Mouse (Mus musculus) right cerebral cortex, postnatal 14 days (tissue): ENCODE data around the gene Rap1gap.

Experiments
- DNase-seq: peaks from one replicate; pipeline ENCODE4 v3.0.0; 2022

The Rap1gap gene

DNA sequence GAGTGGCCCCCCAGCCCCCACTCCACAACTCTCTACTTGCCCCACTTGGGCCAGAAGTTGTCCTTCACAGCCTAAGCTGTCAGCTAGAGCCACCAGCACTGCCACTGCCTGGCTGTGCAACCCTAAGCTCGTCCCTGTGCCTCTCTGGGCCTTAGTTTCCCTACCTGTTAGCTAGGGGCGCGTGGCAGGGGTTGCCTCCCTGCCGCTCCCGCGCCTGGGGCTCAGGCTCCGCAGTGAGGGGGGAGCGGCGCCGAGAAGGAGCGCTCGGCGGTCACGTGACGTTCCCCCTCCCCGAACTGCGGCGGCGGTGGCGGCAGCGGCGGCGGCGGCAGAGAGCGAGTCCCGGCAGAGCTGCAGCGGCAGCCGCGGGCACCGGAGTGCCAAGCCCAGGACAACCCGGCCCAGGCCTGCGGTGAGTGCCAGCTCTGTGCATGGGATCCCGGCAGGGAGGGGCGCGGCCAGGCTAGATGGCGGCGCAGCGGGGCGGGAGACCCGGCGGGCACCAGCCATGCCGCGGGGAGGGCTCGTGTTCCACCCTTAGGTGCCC is at the start of gene Rap1gap:
Gene Rap1gap, plus strand, starts transcription at position 294 of the 547 bp plus-strand sequence.
- peak; percentile 82 for DNase-seq

DNA sequence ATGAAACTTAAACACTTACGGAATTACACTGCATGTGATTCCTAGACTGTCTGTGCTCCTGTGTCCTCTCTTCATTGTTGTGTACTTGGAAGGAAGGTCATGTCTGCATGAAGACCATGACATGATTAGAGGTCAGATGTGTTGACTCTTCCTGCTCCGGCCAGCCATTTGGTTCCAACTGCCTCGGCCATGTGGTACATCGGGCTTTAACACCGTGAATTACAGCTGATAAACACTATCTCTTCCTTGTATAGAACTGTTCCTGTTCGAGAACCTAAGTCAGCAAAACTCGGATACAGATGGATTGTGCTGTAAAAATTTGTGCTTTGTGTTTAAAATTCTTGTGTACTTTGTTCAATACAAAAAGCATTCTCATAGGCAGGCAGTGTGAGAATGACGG is 41.7 kb upstream of the Rap1gap start:
- no peak for DNase-seq

DNA sequence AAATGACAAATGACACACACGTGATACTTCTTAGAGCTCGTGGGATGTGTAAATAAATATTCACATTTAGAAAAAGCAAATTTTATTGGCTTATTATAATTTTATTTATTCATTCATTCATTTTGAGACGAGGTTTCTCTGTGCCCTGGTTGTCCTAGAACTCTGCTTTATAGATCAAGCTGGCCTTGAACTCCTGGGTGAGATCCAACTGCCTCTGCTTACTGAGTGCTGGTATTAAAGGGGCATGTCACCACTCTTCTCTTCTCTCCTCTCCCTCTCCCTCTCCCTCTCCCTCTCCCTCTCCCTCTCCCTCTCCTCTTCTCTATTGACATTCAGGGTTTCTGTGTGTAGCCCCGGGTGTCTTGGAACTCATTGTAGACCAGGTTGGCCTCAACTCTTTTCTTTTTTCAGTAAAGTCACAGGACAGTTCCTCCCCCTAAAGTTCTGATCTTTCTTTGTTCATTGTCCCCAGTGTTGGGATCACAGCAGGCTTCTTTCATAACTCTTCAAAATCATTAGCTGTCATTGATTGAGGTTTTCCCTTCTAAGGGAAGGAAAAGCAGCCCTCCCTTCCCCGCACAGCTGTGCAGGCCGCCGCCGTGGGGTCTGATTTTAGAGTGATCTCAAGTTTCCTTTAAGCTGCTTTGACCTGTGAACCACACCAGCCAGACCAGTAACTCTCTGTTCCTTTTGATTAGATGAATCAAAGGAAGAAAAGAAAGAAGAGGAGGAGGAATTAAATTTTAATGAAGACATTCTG is 36.9 kb upstream of the Rap1gap start:
- DNase-seq, result no peak

DNA sequence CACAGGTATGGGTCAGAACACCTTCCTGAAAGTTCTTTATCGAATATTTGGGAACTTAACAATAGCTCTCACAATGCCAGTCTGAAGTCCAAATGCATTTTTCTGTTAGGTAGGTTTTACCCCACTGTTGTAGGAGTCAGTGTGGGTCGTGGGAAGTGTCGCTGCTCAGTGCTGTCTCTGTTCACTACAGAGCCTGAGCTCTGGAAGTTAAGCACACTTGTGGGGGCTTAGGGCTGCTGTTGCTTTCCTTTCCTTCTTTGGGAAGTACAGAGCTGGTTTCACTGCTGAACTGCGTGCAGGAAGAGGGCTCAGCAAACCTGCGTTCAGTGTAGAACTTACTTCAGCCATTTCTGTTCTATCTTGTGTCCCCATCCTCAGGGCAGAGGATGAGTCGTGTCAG is 36.1 kb upstream of the Rap1gap start:
- DNase-seq, result no peak

DNA sequence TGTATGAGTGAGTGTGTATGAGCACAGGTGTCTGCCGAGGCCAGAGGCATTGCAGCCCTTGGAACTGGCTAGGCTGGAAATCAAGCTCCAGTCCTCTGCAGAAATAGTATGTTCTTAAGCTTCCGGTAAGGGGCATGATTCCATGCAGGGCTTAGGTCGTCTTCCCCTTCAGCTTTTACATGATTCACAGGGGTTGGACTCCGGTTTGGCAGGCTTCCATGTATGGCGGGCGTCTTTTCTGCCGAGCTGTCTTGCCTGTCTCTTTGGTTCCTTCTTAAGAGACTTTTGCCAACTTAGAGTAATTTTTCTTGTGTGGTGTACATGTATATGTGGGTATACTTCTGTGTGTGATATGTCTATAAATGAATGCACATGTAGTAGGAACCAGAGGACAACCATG is 35.2 kb upstream of the Rap1gap start:
- DNase-seq, result no peak

DNA sequence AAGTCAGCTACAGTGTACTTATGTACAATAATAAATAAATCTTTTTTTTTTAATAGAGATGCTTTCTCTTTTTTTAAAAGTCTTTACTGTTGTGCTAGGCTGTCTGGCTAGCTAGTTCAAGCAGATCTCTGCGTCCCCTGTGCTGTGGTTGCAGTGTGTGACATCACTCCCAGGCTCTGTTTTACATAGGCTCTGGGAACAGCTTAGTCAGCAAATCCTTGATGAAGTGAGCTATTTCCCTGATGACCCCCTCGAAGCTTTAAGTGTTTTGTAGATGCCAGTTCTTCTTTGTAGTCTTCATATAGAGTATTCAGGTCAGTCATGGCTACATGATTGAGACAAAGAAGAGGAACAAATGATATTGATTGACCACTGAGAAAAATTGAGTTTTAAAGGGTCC is 34.4 kb upstream of the Rap1gap start:
- no peak for DNase-seq

DNA sequence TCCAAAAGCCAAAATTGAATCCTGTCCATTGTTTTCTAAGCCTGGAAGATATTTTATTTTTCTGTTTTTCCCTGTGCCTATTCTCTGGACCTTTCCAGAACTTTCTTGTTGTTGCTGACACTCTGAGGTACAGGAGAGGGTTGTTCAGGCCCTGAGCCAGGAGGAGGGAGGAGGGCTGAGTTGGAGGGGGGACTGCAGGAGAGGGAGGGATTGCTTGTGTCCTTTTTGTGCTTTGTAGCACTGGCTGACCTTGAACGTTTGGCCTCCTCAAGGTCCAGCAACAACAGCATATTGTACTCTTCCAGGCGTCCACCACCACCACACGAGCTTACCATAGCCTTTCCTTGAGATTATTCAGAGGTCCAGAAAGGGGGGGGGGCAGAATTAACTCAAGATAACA is 32.9 kb upstream of the Rap1gap start:
- DNase-seq, result no peak

DNA sequence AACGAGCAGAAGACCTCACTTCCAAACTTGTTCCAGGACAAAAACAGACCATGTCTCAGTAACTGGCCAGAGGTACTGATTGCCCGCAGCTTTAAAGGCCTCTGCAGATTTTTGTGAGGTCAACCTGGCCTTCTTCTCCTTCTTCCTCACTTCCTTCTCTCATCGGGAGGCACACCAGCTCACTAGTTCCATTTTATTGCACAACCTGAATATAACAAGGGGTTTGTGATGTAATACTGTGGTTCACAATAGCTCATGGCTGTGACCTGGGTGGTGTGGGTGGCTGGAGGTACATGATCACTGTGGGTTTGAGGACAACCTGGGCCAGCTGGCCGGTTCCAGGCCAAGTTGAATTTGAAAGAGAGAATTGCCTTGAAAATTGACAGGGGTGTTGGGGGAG is 31.1 kb upstream of the Rap1gap start:
- DNase-seq, result no peak

DNA sequence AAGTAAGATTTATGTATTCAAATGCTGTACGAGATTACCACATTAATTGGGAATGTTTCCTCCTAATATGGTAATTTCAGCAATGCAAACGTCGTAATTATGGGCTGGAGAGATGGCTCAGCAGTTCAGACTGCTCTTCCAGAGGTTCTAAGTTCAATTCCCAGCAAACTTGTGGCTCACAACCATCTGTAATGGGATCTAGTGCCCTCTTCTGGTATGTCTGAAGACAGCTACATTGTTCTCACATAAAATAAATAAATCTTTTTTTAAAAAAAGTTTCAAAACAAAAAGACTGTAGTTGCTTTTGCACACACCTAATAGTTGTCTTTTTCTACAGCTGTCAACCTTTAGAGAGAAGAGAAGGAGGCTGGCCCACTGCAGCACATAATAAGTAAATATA is 27.9 kb upstream of the Rap1gap start:
- no peak for DNase-seq

DNA sequence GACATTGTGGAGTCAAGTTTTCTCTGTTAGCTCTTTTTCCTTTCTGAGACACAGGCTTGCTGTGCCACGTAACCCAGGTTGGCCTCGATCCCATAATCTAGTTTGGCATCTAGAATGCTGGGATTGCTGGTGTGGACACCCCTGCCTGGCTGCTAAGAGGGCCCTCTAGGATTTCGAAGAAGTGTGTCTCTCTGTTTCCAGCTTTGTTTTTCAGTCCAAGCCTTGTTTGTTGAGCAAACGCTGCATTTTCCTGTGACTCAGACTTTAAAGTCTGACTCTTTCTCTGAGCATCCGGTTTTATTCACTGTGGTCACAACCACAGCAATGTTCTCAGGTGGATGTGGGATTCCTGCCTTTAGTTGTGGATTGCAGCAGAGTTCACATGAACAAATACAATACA is 23.0 kb upstream of the Rap1gap start:
- DNase-seq, result no peak

DNA sequence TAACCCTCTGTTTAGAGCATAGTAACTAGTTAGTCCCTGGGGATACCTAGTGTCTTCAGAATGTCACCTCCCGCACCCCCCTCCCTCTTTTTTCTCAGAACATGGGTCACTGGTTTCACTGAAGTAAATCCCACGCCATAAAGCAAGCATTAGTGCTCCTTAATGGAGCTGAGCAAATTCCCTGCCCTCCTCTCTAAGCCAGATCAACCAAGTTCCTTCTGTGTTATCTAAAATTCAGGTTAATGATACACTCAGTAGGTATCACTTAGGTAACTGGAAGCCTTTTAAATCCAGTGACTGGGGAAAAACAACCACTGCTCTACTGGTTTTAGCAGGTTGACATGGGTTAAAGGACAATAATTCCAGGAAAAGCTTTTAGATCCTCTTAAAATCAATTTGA is 22.4 kb upstream of the Rap1gap start:
- DNase-seq, result no peak

DNA sequence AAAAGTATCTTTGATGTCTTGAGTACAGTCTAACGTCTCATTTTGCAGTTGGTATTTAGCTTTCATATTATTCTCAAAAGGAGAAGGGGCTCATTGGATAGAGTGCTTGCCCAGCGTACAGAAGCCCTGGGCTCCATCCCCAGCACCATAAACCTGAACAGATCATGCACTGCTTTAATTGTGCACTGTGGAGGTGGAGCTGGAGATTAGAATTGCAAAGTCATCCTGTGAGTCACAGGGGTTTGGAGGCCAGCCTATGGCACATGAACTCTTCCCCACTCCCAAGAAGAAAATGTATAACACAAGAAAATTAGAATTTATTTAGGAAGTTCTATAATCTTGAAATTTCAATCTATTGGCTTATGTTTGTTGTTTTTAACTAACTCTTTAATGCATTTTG is 21.1 kb upstream of the Rap1gap start:
- no peak for DNase-seq

DNA sequence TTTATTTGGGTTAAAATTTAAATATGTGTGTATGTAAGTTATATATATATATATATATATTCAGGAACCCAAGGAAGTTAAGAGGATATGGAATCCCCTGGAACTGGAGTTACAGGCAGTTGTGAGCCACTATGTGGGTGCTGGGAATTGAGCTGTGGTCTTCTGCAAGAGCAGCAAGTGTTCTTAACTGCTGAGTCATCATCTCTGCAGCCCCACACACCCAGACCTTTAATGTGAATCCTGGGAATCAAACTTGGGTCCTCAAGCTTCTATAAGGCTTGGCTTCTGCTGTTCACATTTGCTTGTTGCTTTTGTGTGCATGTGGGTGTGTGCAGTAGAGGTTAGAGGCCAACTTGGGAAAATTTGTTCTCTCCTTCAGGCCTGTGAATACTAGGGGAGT is 18.3 kb upstream of the Rap1gap start:
- no peak for DNase-seq

DNA sequence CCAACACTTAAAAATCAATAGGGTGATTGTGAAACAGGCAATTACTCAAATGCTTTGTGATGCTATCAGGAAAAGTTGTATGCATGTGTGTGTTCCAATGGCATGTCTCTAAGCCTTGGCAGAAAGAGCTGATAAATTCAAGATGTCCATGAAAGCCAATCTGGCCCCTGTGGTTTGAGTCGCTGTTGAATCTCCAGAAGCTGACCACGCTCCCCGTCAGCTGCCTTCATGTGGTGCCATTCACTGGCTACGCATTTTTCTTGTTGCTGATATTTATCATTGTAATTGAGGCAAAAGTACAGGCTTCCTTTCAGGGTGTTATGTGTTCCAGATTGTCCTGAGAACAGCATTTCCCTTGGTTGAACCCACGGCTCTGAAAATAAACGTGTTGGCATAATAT is 16.9 kb upstream of the Rap1gap start:
- no peak for DNase-seq

DNA sequence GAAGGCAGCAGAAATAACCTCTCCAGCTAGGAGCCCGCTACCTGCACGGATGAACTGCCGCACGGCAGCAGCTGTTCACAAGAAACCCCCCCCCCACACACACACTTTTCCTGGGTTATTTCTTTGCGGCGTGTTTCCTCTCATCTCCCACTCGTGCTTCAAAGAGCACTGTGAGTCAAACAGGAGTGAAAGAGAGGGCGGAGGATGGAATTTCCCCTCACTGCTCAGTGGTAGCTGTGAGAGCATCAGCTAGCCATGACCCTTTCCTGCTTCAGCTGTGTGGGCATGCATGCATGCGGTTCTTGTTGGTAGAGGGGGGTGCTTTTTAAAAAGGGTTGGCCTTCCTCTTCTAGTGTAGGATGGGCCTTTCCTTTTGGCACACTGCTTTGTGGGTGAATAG is 16.3 kb upstream of the Rap1gap start:
- no peak for DNase-seq

DNA sequence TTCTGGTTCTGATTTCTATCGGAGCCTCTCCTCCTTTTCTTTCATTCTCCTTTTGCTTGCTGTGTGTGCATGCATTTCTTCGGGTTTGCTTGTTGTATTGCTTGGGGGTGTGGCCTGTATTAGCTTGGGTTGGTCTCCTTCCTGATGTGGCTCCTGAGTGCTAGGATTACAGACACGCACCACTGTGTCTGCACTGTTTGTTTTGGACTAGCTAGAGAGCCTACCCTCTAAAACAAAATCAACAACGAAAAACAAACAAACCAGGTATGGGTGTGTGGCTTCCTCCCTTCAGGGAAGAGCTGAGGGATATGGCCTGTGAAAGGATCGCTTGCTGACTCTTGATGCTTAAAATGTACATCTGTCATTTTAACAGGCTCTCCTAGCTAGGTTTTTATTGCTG is 13.6 kb upstream of the Rap1gap start:
- DNase-seq, result no peak

DNA sequence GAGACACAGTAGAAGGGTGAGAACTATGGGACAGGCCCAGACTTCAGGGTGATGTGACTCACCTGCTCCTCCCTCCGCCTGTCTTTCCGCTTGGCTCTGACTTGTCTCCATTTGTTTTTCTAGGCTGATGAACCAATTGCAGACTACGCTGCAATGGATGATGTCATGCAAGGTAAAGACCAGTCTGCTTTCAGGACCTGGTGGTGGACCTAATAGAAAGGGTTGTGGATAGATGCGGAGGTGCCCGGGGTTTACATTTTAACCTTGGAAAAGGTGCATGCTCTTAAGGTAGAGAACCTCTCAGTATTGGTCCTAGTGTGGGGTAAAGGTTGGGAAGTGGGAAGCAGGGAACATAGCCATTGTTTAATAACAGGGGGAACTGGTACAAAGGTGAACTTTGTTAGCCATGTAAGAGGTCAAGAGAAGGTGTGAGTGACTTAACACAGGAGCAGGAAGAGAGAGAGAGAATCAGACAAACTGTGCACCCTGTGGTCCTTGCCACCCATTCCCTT is 11.6 kb upstream of the Rap1gap start:
- DNase-seq, result no peak

DNA sequence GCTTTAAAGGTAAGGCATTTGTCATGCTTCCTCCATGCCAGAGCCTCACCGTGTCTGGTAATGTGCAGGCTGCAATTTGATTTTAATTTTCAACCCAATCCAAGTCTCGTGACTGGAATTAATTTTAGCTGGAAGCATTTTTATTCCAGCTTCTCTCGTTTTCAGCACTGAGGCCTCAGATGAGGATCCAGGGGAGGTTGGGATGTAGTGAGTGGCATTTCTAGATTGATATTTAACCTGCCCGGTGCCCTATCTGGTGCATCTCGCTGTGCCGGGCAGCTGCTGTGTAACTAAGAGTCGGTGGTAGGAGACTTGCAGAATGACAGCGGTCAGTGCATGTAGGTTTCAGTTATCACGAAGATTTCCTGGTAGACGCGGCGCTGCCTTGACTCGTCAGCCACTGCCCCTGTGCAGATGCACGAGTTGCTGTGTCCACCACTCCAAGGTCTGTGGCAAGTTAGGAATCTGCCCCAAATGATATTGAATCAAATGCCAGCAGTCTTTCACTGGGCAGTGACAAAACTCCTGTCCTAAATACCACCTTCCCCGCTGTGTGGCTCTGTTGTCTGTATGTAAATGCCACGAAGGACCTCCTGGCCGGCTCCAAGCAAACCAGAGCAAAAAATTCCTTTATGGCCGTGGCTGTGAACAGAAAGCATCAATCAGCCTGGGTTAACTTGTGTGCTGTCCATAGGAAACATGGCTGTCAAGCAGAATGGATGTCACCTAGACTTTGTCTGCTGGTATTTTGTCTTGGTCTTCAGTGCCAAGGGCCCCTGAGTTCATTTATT is 9.1 kb upstream of the Rap1gap start:
- DNase-seq, result no peak

DNA sequence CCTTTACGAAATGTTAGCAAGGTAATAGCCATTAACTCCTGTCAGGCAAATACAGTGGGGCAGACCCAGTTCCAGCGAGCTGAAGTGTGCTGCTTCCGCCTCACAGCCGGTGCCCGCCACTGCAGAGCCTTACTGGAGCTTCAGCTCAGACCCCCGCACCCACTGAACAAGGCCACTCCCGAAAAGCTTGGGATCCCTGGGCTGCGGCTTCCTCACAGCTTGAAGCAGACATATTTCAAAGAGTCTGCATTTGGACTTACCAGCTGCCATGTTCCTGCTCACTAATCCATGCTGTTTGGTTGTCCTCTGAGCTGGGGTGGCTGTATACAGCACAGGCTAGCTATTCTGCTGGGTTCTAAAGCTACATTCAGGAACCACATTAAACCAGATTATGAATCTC is 6.9 kb upstream of the Rap1gap start:
- DNase-seq, result no peak

DNA sequence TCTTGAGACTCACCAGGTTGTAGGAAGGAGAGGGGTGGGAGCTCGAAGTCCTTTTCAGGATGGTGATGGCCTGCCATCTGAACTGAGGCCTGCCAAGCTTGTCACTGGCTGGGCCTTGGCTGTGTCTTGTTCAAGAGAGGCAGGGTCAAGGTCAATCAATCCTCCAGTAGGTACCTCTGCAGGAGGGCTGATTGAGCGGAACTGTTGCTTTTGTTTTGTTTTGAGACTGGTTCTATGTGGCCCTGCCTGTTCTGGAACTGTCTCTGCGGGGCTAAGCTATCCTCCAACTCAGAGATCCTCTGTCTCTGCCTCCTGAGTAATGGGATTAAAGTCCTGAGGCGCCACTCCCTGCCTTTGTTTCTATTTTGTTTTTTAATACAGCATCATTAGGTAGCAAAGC is 5.0 kb upstream of the Rap1gap start:
- no peak for DNase-seq

DNA sequence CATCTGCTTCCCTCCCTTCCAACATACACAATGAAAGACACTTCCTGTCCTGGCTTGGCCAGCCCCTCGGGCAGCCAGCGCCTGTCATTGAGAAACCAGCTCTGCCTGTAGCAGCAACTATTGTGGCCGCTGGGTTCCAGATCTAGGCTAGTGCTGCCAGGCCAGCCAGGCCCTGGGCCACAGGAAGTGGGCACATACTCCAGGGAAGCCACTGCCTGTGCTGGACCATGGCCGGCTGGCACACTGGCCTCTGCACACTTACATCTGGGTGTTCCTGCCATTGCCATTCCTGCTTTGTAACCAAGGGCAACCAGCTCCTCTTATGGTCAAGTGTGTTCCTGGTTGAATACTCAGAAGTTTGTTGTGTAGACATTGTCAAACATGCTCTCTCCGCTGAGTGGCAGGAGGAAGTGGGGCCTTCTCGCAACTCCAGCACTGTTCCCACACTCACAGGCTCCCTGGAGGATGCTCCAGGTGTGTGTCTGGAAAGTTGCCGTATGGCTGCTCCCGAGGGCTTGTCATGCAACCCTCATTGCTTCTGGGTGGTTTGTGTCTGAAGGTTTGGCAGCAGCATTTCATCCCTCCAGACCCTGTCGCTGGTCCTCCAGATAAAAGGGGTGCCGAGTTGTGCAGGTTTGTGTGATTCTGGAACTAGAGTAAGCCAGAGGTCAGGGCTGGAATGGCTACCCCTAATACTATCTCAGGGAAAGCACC is 4.0 kb upstream of the Rap1gap start:
- no peak for DNase-seq

DNA sequence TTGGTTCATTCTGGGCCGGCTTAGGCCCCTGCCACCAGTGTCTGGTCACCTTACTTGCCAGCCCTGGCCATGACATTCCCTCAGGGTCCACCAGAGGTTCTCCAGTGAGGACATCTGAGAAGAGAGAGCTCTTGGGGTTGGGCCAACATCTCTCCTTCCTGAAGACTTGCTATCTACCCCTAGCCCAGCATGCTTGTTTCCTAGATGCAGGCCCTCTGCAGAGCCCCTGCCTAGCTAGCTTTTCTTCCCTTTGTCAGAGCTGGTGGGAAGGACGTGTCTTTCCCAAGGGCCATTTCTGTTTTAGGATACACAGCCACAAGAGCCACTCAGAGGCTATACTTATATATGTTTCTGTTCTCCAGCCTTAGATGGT is 3.5 kb upstream of the Rap1gap start:
- no peak for DNase-seq

DNA sequence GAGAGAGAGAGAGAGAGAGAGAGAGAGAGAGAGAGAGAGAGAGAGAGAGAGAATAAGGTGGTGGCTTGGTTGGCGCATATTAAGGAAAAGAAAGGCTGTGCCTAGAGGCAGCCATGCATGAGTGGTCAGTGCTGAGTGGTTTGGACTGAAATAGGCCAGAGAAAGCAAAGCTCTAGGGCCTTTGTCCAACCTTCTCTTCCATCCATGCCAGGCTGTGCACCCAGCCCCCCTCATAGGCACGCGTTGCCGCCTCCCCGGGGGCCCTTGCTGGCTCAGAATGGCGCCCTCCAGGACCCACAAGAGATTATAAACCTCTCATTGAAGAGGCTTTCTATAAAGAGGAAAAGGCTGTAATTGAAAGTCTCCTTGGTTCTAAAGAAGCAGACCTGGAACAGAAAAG is 3.0 kb upstream of the Rap1gap start:
- no peak for DNase-seq

DNA sequence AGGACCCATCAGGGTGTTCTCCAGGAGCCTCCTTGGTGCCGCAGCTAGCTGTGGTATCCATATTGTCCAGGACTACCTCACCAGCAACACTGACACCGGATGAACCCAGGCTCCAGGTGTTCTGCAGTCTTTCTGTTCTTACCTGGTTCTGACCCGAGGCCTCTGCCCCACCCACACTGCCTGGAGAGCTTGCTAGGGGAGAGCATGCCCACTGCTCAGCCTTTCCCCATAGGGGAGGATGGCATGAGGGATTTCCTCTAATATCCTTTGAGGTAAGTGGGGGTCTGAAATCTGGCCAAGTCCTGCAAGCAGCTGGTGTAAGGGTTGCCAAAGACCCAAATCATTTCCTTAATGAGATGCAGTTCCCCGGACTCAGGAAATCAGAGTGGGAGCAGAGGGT is 1.0 kb upstream of the Rap1gap start:
- no peak for DNase-seq
